In genomic region chr16:91374253-91374634, GRCm38 (mm10) we compare ENCODE assay signal across 12 mouse cellular contexts. TPM values are rescaled to one million over a fixed set of nuclear protein-coding genes. Genes with fewer than 3 reads are reported as not detected.
DNase-seq lines count a peak whose midpoint lies in the region; ATAC-seq and TF ChIP-seq lines count a peak whose summit lies in the region.
"Had no signal": no experiment of that assay in that cellular context is flagged by ENCODE, and none has a peak within 500 bp of the region (broad histone marks: within the 10 kb centered on the region; RNA-seq: fewer than 3 reads in every experiment).

No protein-coding gene starts in this region.

- 0 out of 2 replicates have a peak overlapping the region, but pooled peaks have one; percentile 69 for H3K4me2 ChIP-seq in forebrain, embryonic 15.5 days (replicated peaks)
- no peak overlapping the region; the same call in 1 of the 2 replicates for H3K4me2 ChIP-seq in forebrain, embryonic 14.5 days (ENCODE audit: low read length)
- H3K4me2 ChIP-seq in lung, embryonic 14.5 days = peak overlapping the region; percentile 66
- H3K4me2 ChIP-seq in hindbrain, postnatal 0 days (ENCODE audit: low read depth, low read length) = 0 out of 2 replicates have a peak overlapping the region, but pooled peaks have one; percentile 71

- no peak for ATAC-seq in forebrain, embryonic 15.5 days (replicated peaks)
- no peak for ATAC-seq in forebrain, embryonic 14.5 days
- ATAC-seq in lung, embryonic 14.5 days (ENCODE audit: insufficient read depth) = no peak
- ATAC-seq in hindbrain, postnatal 0 days = no peak
- peak; percentile 14; the same call in 1 of the 2 replicates for ATAC-seq in monocyte, adult 5-6 weeks (replicated peaks; ENCODE audit: insufficient number of reproducible peaks, low FRiP score, low TSS enrichment, poor library complexity, severe bottlenecking)

- no peak for DNase-seq in forebrain, embryonic 14.5 days (ENCODE audit: low spot score)
- no peak for DNase-seq in lung, embryonic 14.5 days
- no peak for DNase-seq in lung, postnatal 36 days
- no peak for DNase-seq in hindbrain, postnatal 0 days (ENCODE audit: low spot score)
- no peak for DNase-seq in cerebellum, adult 11 months
- no peak for DNase-seq in urinary bladder, postnatal 25 days (ENCODE audit: low spot score)
- DNase-seq: adrenal gland, postnatal 10 days; retina, postnatal 1 day had no signal

- WGBS in forebrain, embryonic 15.5 days = 90% methylated on average over 3 of the region's 3 CpGs
- WGBS in forebrain, embryonic 14.5 days = 97% methylated on average over 3 of the region's 3 CpGs
- 74% methylated on average over 3 of the region's 3 CpGs for WGBS in lung, embryonic 14.5 days
- WGBS in hindbrain, postnatal 0 days = 98% methylated on average over 3 of the region's 3 CpGs

- H3K9ac ChIP-seq in forebrain, embryonic 15.5 days (replicated peaks) = no peak overlapping the region
- no peak overlapping the region for H3K9ac ChIP-seq in forebrain, embryonic 14.5 days (ENCODE audit: low read length)
- no peak overlapping the region for H3K9ac ChIP-seq in lung, embryonic 14.5 days
- H3K9ac ChIP-seq in hindbrain, postnatal 0 days (replicated peaks; ENCODE audit: low read length) = no peak overlapping the region

- H3K36me3 ChIP-seq in forebrain, embryonic 15.5 days = no peaks in the 10 kb centered on the region
- H3K36me3 ChIP-seq in forebrain, embryonic 14.5 days (ENCODE audit: control insufficient read depth, insufficient read depth, low read length) = no peaks in the 10 kb centered on the region
- H3K36me3 ChIP-seq in lung, embryonic 14.5 days (ENCODE audit: insufficient read depth) = no peaks in the 10 kb centered on the region
- H3K36me3 ChIP-seq in hindbrain, postnatal 0 days (ENCODE audit: insufficient read depth, low read length) = no peaks in the 10 kb centered on the region

- H3K27me3 ChIP-seq in forebrain, embryonic 15.5 days = no peaks in the 10 kb centered on the region
- no peaks in the 10 kb centered on the region for H3K27me3 ChIP-seq in forebrain, embryonic 14.5 days (replicated peaks; ENCODE audit: control insufficient read depth, insufficient read depth, low read length)
- no peaks in the 10 kb centered on the region for H3K27me3 ChIP-seq in lung, embryonic 14.5 days (ENCODE audit: insufficient read depth, low read length)
- H3K27me3 ChIP-seq in hindbrain, postnatal 0 days (ENCODE audit: insufficient read depth, low read length) = no peaks in the 10 kb centered on the region

- no peak overlapping the region for H3K4me3 ChIP-seq in forebrain, embryonic 15.5 days
- H3K4me3 ChIP-seq in forebrain, embryonic 14.5 days (ENCODE audit: low read depth, low read length) = no peak overlapping the region
- H3K4me3 ChIP-seq in lung, embryonic 14.5 days (ENCODE audit: low read depth, low read length) = peak overlapping the region; percentile 87
- H3K4me3 ChIP-seq in hindbrain, postnatal 0 days (ENCODE audit: low read length) = no peak overlapping the region

- TF ChIP-seq CTCF in lung, embryonic 14.5 days (IDR thresholded peaks at IDR 0.05; ENCODE audit: low read depth) = no peak
- TF ChIP-seq CTCF in hindbrain, postnatal 0 days (IDR thresholded peaks at IDR 0.05; ENCODE audit: low read depth) = no peak

- no peak overlapping the region for H3K27ac ChIP-seq in forebrain, embryonic 15.5 days (replicated peaks)
- H3K27ac ChIP-seq in forebrain, embryonic 14.5 days (ENCODE audit: low read depth, low read length) = no peak overlapping the region
- 0 out of 2 replicates have a peak overlapping the region, but pooled peaks have one; percentile 98 for H3K27ac ChIP-seq in lung, embryonic 14.5 days (ENCODE audit: low read depth)
- no peak overlapping the region for H3K27ac ChIP-seq in hindbrain, postnatal 0 days

- peaks cover 28% of the 10 kb centered on the region for H3K4me1 ChIP-seq in forebrain, embryonic 15.5 days
- H3K4me1 ChIP-seq in forebrain, embryonic 14.5 days (ENCODE audit: control insufficient read depth, insufficient read depth, low read length) = peaks cover 9% of the 10 kb centered on the region
- peaks cover 11% of the 10 kb centered on the region for H3K4me1 ChIP-seq in lung, embryonic 14.5 days (ENCODE audit: insufficient read depth)
- peaks cover 5% of the 10 kb centered on the region; the same call in 1 of the 2 replicates for H3K4me1 ChIP-seq in hindbrain, postnatal 0 days (ENCODE audit: insufficient read depth, low read length)

- H3K9me3 ChIP-seq in forebrain, embryonic 15.5 days = no peaks in the 10 kb centered on the region
- no peaks in the 10 kb centered on the region for H3K9me3 ChIP-seq in forebrain, embryonic 14.5 days (replicated peaks; ENCODE audit: control insufficient read depth, low read length)
- H3K9me3 ChIP-seq in lung, embryonic 14.5 days (ENCODE audit: low read depth, low read length) = no peaks in the 10 kb centered on the region
- no peaks in the 10 kb centered on the region for H3K9me3 ChIP-seq in hindbrain, postnatal 0 days (ENCODE audit: low read length)

RNA-seq across cellular contexts. Expression of gene Ifnar2, which starts 1.7 kb away (rescaled TPM):
- 41.6 and 42.3 TPM in 2 replicates for polyA plus RNA-seq in forebrain, embryonic 15.5 days (2015; fragmentation: Nextera tagmentation; extraction: Ambion mirVana)
- polyA plus RNA-seq in forebrain, embryonic 14.5 days (2014; fragmentation: Nextera tagmentation; extraction: Ambion mirVana) = 44.6 and 46.9 TPM in 2 replicates
- 54.1 and 62.0 TPM in 2 replicates for polyA plus RNA-seq in lung, embryonic 14.5 days (2014; fragmentation: Nextera tagmentation; extraction: Ambion mirVana)
- 18.3 and 20.9 TPM in 2 replicates for total RNA-seq in hindbrain, postnatal 0 days (2014; rRNA removed)
- 49.9 and 51.7 TPM in 2 replicates for polyA plus RNA-seq in hindbrain, postnatal 0 days (2015; fragmentation: Nextera tagmentation; extraction: Ambion mirVana)
- total RNA-seq in monocyte, adult 5-6 weeks (2017) = 188 to 243 TPM (median 214 TPM) in 3 replicates

RNA-seq across cellular contexts. Expression of gene Gm21970, which starts 17.3 kb away (rescaled TPM):
- polyA plus RNA-seq in forebrain, embryonic 15.5 days (2015; fragmentation: Nextera tagmentation; extraction: Ambion mirVana) = not detected in 2 replicates
- polyA plus RNA-seq in forebrain, embryonic 14.5 days (2014; fragmentation: Nextera tagmentation; extraction: Ambion mirVana) = not detected in 2 replicates
- polyA plus RNA-seq in lung, embryonic 14.5 days (2014; fragmentation: Nextera tagmentation; extraction: Ambion mirVana) = 0.47 TPM in 1 of 2 replicates, not detected in the other
- total RNA-seq in hindbrain, postnatal 0 days (2014; rRNA removed) = not detected in 2 replicates
- not detected in 2 replicates for polyA plus RNA-seq in hindbrain, postnatal 0 days (2015; fragmentation: Nextera tagmentation; extraction: Ambion mirVana)
- total RNA-seq in monocyte, adult 5-6 weeks (2017) = not detected in 3 replicates
- total RNA-seq: adrenal gland, postnatal 10 days had no signal
- polyA plus RNA-seq: C2C12; embryonic facial prominence, embryonic 11.5 days had no signal

RNA-seq across cellular contexts. Expression of gene Il10rb, which starts 31.7 kb away (rescaled TPM):
- polyA plus RNA-seq in forebrain, embryonic 15.5 days (2015; fragmentation: Nextera tagmentation; extraction: Ambion mirVana) = 7.7 and 9.6 TPM in 2 replicates
- 7.7 and 10.5 TPM in 2 replicates for polyA plus RNA-seq in forebrain, embryonic 14.5 days (2014; fragmentation: Nextera tagmentation; extraction: Ambion mirVana)
- polyA plus RNA-seq in lung, embryonic 14.5 days (2014; fragmentation: Nextera tagmentation; extraction: Ambion mirVana) = 32.8 and 36.4 TPM in 2 replicates
- total RNA-seq in hindbrain, postnatal 0 days (2014; rRNA removed) = 4.2 and 7.1 TPM in 2 replicates
- polyA plus RNA-seq in hindbrain, postnatal 0 days (2015; fragmentation: Nextera tagmentation; extraction: Ambion mirVana) = 14.6 and 14.8 TPM in 2 replicates
- total RNA-seq in monocyte, adult 5-6 weeks (2017) = 86.7 to 144 TPM (median 102 TPM) in 3 replicates
